Mouse (Mus musculus): ENCODE measurements around the gene Rtl4.

The Rtl4 gene

DNA sequence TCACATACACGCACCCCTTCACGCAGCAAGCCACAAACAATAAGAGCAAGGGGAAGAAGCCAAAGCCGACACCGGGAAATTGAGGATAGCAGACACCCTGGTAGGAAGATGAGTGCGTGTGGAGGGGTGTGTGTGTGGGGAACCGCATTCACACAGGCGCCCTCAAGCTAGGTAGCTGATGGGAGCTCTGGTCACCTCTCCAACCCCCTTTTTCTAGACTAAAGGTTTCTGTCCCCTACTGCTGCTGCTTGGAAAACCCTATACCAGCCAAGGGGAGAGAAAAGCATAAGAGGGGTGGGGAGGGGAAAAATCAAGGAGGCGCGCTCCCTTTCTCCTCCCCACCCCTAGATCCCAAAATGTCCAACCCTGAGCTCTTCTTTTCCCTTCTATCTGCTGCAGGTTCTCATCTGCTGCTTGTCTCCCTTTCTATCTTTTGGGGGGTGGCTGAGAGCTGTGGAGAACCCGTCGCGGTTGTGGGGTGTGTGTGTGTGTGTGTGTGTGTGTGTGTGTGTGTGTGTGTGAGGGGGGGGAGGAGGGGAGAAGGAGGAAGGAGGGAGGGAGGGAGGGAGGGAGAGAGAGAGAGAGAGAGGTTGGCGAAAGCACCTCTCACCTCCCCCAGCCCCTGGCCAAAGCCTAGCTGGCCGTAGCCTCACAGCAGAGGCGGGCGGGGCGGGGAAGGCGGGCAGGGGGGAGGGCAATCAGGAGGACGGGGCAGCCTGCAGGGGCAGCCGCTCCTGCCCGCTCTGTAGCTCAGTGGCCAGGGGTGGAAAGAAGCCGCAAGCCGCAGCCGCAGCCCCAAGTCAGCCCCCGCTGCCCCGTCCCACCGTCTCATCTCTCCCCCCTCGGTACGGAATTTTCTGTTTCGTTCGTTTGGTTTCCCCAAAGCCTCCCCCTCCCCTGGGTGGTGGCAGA is at the start of gene Rtl4:
TSS of gene Rtl4 (plus strand) at position 701 of the 912 bp plus-strand sequence.
- DNase-seq: peak in 1 of 2 experiments; percentile 3

- no peak for DNase-seq
Measured at GRCm38 (mm10) chrX:144644756-144645155, 44.0 kb upstream of the Rtl4 start.

DNA sequence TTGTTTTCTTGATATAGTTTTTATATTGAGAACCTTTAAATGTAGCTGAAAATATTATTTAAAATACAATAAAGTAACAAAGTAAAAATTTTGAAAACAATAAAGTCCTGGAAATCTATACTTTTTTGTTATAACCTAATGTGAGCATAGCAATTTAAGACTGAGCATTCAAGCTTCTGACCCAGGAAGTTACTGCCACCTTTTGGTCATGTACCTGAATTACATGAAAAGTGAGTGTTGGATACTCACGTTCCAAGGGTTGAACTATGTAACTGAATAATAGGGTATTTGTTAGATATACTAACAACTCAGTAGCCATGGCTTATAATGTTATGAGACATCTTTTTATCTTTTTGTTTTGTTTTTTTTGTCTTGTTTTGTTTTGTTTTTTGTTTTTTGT is 43.3 kb upstream of the Rtl4 start:
- no peak for DNase-seq

- DNase-seq: no peak
Measured at GRCm38 (mm10) chrX:144652196-144652595, 36.5 kb upstream of the Rtl4 start.

GRCm38 (mm10) chrX:144687742-144688141 is 965 bp upstream of the Rtl4 start:
- no peak for DNase-seq

DNA sequence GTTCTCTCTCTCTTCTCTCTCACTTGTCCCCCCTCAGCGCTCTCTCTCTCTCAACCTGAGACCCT is 733 bp upstream of the Rtl4 start, which contains the start of gene Trpc5:
TSS of gene Trpc5 (minus strand) at position 39 of the 65 bp plus-strand sequence.
- DNase-seq: no peak

- no peak for DNase-seq
Measured at GRCm38 (mm10) chrX:144689119-144689858, 582 bp downstream of the Rtl4 start.

GRCm38 (mm10) chrX:144689859-144690181 is 1.1 kb downstream of the Rtl4 start:
- no peak for DNase-seq

- DNase-seq: no peak
Measured at GRCm38 (mm10) chrX:144716330-144716729, 27.6 kb downstream of the Rtl4 start.

DNA sequence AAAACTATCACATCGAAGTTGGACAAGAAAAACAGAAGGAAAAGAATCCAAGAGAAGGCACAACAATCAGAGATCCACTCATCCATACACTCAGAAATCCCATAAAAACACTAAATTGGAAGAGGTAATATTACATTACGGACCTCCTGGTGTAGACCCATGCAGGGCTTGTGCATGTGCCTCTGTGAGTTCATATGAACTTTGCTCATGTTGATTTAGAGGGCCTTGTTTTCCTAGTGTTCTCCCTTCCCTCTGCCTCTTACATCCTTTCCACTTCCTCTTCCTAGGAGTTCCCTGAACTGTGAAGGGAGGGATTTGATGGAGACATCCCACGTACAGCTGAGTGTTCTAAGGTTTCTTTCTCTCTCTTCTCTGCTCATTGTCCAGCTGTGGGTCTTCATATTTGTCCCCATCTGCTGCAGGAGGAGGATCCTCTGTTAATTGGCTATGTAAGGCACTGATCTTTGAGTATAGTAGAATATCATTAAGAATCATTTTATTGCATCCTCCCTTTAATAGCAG is 58.9 kb downstream of the Rtl4 start:
- no peak for DNase-seq

DNA sequence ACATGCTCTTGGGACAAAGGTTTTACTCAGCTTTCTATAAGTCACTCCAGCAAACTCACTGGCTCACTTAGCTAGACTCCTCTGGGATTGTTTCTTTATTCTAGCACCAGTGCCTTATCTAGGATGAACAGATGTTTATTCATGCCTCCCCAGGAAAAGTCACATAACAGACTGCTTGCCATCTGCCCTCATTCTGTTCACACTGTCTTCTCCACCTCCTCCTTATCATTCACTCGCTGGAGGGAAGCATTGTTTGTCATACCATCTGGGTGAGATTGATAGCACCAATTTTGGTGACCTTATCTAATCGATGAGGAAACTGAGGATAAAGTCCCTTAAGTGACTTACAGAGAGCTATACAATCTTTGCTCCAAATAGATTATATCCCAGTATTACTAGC is 298.3 kb downstream of the Rtl4 start:
- DNase-seq: no peak

GRCm38 (mm10) chrX:145065484-145065913 is 376.8 kb downstream of the Rtl4 start:
- no peak for DNase-seq

- no peak for DNase-seq
Measured at GRCm38 (mm10) chrX:145089802-145090201, 401.1 kb downstream of the Rtl4 start.

GRCm38 (mm10) chrX:145090360-145090759 is 401.7 kb downstream of the Rtl4 start:
- DNase-seq: no peak

DNA sequence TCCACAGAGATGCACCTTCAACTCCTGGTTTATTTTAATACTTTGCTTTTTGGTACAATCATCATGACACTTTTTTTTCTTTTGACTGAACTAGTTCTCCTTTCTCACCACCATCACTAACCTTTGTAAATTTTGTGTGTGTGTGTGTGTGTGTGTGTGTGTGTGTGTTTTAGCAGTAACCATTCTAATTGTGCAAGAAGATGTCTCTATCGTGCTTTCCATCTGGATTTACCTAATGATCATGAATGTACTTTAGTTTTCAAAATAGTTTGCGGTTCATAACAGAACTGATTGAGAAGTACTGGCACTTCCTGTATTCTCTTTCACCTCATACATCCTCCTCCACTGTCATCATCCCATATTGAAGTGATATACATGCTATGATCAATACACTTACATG is 402.3 kb downstream of the Rtl4 start:
- DNase-seq: no peak
